Mouse (Mus musculus) forebrain, embryonic 11.5 days (tissue): ENCODE measurements at regions not wholly inside any gene's neighbourhood (a gene's known extent, or its start where the extent isn't known, plus 50 kb on each side); places are given as distances from the start of the nearest gene placed in this dataset.

Experiments
- ATAC-seq: fragments of 200-750 bp; cut with Nextera tagmentation; replicated peaks from 2 replicates; pipeline ENCODE4 v1.8.0; 2017; ENCODE audit warnings: moderate TSS enrichment; ENCODE audit not compliant: low FRiP score
- DNase-seq: peaks from one replicate; pipeline ENCODE4 v3.0.0-alpha.2; 2017; ENCODE audit warnings: low spot score
- H3K27ac ChIP-seq: fragments of 300-500 bp; sonication (generic); 2 replicates; pipeline ENCODE4 v1.5.1; 2014; ENCODE audit warnings: low read depth, low read length
- H3K27me3 ChIP-seq: fragments of 300-500 bp; sonication (generic); 2 replicates; pipeline ENCODE4 v1.6.1; 2014; ENCODE audit warnings: mild to moderate bottlenecking, low read length, mixed read lengths; ENCODE audit not compliant: control insufficient read depth, insufficient read depth
- H3K36me3 ChIP-seq: fragments of 300-500 bp; sonication (generic); 2 replicates; pipeline ENCODE4 v1.6.1; 2014; ENCODE audit warnings: mild to moderate bottlenecking, low read length, moderate library complexity, mixed read lengths; ENCODE audit not compliant: control insufficient read depth, insufficient read depth
- H3K4me1 ChIP-seq: fragments of 300-500 bp; sonication (generic); replicated peaks from 2 replicates; pipeline ENCODE4 v1.6.1; 2014; ENCODE audit warnings: low read length, mixed read lengths; ENCODE audit not compliant: control insufficient read depth, insufficient read depth
- H3K4me2 ChIP-seq: fragments of 300-500 bp; sonication (generic); 2 replicates; pipeline ENCODE4 v1.6.1; 2014; ENCODE audit warnings: low read depth, mild to moderate bottlenecking, low read length, moderate library complexity, mixed read lengths; ENCODE audit not compliant: severe bottlenecking
- H3K4me3 ChIP-seq: fragments of 300-500 bp; sonication (generic); 2 replicates; pipeline ENCODE4 v1.5.1; 2014; ENCODE audit warnings: low read depth, low read length
- H3K9ac ChIP-seq: fragments of 300-500 bp; sonication (generic); 2 replicates; pipeline ENCODE4 v1.6.1; 2014; ENCODE audit warnings: low read length
- H3K9me3 ChIP-seq: fragments of 300-500 bp; sonication (generic); 2 replicates; pipeline ENCODE4 v1.6.1; 2016; ENCODE audit warnings: low read length, mixed read lengths; ENCODE audit not compliant: control insufficient read depth
- WGBS: fragments of 180-500 bp; shearing (Covaris S2); extraction: QIAGEN DNeasy Blood & Tissue Kit; methylation state at CpG from one replicate; pipeline ENCODE4 v1.1.7; 2014; 5-methylcytosine and 5-hydroxymethylcytosine counted together

DNA sequence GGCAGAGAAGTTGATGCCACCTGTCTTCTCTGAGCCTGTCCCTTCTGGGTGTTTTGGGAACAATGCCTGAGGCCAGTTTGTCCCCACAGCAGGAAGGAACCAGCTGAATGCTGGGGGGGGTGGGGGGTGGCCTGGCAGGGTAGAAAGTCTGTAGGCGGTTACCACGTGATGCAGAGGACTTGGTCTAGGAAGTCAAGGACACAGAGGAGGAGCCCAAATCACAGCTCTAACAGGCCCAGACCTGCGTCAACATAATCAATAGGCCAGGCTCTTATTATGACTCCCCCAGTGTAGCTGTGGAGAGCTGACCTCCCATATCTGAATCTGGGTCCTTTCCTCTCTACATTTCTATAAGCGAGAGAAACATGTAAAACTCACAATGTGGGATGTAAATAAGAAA is 333.9 kb upstream of the Smim15 start:
- no peak for ATAC-seq
- WGBS: 89% methylated on average over 4 of the region's 4 CpGs
- Histone ChIP-seq H3K4me3 (no peak overlapping the region), H3K9ac (no peak overlapping the region), H3K4me2 (no peak overlapping the region), H3K27me3 (no peaks in the 10 kb centered on the region), H3K9me3 (no peaks in the 10 kb centered on the region), H3K4me1 (no peaks in the 10 kb centered on the region), H3K27ac (no peak overlapping the region), H3K36me3 (no peaks in the 10 kb centered on the region)
- DNase-seq: no peak

DNA sequence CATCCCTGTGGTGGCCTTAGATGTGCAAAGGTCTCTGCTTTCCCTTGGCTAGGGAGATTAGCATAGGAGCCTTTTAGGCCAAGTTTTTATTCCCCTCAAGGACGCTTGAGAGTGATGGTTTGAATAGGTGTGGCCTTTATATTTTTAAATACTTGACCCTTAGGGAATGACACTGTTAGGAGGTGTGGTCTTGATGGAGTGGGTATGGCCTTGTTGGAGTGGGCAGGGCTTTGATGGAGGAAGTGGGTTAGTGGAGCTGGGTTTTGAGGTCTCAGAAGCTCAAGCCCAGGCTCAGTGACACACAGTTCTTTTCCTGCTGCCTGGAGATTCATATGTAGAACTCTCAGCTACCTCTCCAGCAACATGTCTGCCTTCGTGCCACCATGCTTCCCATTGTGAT is 334.4 kb upstream of the Smim15 start:
- no peaks in the 10 kb centered on the region for H3K36me3 ChIP-seq
- no peak; the same call in 1 of the 2 replicates for ATAC-seq

GRCm38 (mm10) chr13:107703736-107704135 is 340.5 kb upstream of the Smim15 start:
- H3K27ac ChIP-seq: no peak overlapping the region
- 68% methylated on average over 7 of the region's 7 CpGs for WGBS
- ATAC-seq: no peak
- no peak overlapping the region for H3K4me3 ChIP-seq
- no peaks in the 10 kb centered on the region for H3K27me3 ChIP-seq
- H3K9me3 ChIP-seq: no peaks in the 10 kb centered on the region
- peaks cover 4% of the 10 kb centered on the region; the same call in 1 of the 2 replicates for H3K4me1 ChIP-seq
- H3K9ac ChIP-seq: no peak overlapping the region
- no peak for DNase-seq
- no peak overlapping the region for H3K4me2 ChIP-seq
- no peaks in the 10 kb centered on the region for H3K36me3 ChIP-seq

More for the DNA sequence above, 334.4 kb upstream of the Smim15 start:
- no peaks in the 10 kb centered on the region for H3K27me3 ChIP-seq
- no peaks in the 10 kb centered on the region for H3K4me1 ChIP-seq
- no peaks in the 10 kb centered on the region for H3K9me3 ChIP-seq
- WGBS: 51% methylated on average over 2 of the region's 2 CpGs
- no peak for DNase-seq
- H3K4me2 ChIP-seq: no peak overlapping the region
- no peak overlapping the region for H3K9ac ChIP-seq
- H3K27ac ChIP-seq: no peak overlapping the region
- no peak overlapping the region for H3K4me3 ChIP-seq

DNA sequence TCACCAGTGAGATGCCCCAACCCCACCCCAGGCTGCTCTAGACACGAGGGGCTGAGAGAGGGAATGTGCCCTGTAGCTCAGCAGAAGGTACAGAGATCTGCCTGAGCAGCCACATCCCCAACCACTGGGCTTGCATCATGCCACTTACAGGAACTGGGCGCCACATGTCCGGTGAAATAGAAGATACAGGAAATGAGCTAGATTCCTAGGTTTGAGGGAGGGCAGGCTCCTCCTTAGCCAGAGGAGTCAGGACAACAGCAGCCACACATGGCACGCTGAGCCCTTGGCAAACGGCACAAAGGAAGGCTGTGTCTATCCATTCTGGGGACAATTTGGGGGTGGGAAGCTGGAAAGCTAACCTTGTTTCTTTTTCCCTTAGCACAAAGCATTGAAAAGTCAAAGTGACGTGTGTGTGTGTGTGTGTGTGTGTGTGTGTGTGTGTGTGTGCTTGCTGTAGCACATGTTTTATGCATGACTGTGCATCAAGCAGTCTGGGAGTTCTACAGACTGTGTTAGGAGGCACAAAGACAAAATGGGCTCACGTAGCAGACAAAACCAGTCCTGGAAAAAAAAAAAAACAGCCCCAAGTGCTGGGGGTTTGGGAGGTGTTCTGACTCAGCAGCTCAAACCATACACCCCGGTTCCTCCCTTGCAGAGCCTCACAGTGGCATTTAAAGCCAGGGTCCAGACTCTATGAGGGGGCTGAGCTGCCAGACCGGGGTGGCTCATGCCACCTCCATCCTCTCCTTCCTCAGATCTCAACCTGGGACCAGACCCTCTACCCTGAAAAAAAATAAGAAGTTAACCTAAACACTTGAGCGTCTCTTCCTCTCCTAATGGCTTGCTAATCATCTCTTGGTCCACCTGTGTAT is 343.7 kb upstream of the Smim15 start:
- ATAC-seq: peak; percentile 62
- H3K4me1 ChIP-seq: peaks cover 4% of the 10 kb centered on the region; the same call in 1 of the 2 replicates
- H3K9me3 ChIP-seq: no peaks in the 10 kb centered on the region
- no peak overlapping the region; the same call in 1 of the 2 replicates for H3K9ac ChIP-seq
- H3K4me2 ChIP-seq: no peak overlapping the region
- no peak for DNase-seq
- no peaks in the 10 kb centered on the region for H3K36me3 ChIP-seq
- no peak overlapping the region for H3K27ac ChIP-seq
- no peak overlapping the region for H3K4me3 ChIP-seq
- H3K27me3 ChIP-seq: no peaks in the 10 kb centered on the region
- 45% methylated on average over 10 of the region's 10 CpGs for WGBS

DNA sequence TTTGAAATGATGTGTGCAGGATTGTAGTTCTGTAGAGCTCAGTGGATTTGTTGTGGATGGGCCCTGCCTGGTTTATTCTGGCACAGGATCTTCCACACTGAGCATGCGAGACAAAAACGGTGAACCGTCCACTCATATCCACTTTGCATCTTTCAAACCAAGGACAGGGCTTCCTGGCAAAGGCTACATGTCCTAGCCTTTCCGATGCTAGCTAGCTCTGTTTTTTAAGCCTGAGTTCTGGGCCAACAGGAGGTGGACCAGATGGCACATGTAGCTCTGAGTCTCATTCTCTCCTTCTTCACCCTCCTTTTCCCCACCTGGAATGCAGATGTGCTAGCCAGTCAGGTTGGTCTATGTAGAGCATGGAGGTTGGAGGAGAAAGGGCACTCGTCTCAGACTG is 345.0 kb upstream of the Smim15 start:
- WGBS: 86% methylated on average over 5 of the region's 5 CpGs

DNA sequence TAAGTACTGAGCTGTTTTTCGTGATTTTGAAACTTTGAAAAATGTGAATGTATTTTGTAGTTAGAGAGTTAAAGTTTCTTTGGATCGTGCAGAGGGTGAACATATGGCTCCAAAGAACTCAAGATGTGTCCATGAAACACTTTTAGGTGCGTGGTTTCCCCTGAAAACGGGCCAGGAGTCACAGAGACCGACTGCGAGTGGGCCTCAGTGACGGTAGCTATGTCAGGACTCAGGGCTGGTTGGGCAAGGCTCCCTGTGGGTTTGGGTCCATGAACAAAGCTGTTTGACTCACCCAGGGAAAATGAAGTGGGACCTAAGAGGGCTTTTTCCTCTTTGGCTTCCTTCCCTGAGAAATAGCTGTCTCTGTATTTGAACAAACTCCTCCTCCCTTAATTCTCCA is 345.9 kb upstream of the Smim15 start:
- Histone ChIP-seq H3K4me2 (no peak overlapping the region), H3K4me3 (no peak overlapping the region), H3K9me3 (no peaks in the 10 kb centered on the region), H3K27me3 (no peaks in the 10 kb centered on the region), H3K27ac (no peak overlapping the region), H3K9ac (no peak overlapping the region), H3K4me1 (peaks cover 4% of the 10 kb centered on the region; the same call in 1 of the 2 replicates), H3K36me3 (no peaks in the 10 kb centered on the region)
- WGBS: 95% methylated on average over 7 of the region's 7 CpGs
- ATAC-seq (no peak), DNase-seq (no peak)

More for the DNA sequence above, 345.0 kb upstream of the Smim15 start:
- peaks cover 4% of the 10 kb centered on the region; the same call in 1 of the 2 replicates for H3K4me1 ChIP-seq
- no peak overlapping the region for H3K27ac ChIP-seq
- no peak for ATAC-seq
- H3K27me3 ChIP-seq: no peaks in the 10 kb centered on the region
- no peak overlapping the region for H3K4me3 ChIP-seq
- H3K9me3 ChIP-seq: no peaks in the 10 kb centered on the region
- H3K9ac ChIP-seq: no peak overlapping the region
- DNase-seq: no peak
- no peaks in the 10 kb centered on the region for H3K36me3 ChIP-seq
- no peak overlapping the region for H3K4me2 ChIP-seq

- no peak for DNase-seq
- no peak overlapping the region for H3K4me2 ChIP-seq
- no peak overlapping the region for H3K9ac ChIP-seq
- ATAC-seq: no peak
- no peaks in the 10 kb centered on the region for H3K9me3 ChIP-seq
- H3K4me3 ChIP-seq: no peak overlapping the region
- no peak overlapping the region for H3K27ac ChIP-seq
- H3K4me1 ChIP-seq: no peaks in the 10 kb centered on the region
- no peaks in the 10 kb centered on the region for H3K36me3 ChIP-seq
- 89% methylated on average over 5 of the region's 5 CpGs for WGBS
- no peaks in the 10 kb centered on the region for H3K27me3 ChIP-seq
Measured at GRCm38 (mm10) chr13:107692123-107692830, 352.0 kb upstream of the Smim15 start.

- Histone ChIP-seq H3K9me3 (no peaks in the 10 kb centered on the region), H3K4me2 (no peak overlapping the region), H3K27ac (no peak overlapping the region), H3K4me1 (no peaks in the 10 kb centered on the region), H3K36me3 (no peaks in the 10 kb centered on the region), H3K27me3 (no peaks in the 10 kb centered on the region), H3K9ac (no peak overlapping the region), H3K4me3 (no peak overlapping the region)
- whole genome bisulfite sequencing: 50% methylated on average over 6 of the region's 6 CpGs
- ATAC-seq: no peak
- DNase-seq: no peak
Measured at GRCm38 (mm10) chr13:107688972-107689371, 355.3 kb upstream of the Smim15 start.
